Mouse (Mus musculus): ENCODE data around the gene Tmem151a. TPM values are rescaled to one million over a fixed set of nuclear protein-coding genes. Genes with fewer than 3 reads are reported as not detected.

Gene Tmem151a
- polyA plus RNA-seq, 1 experiment from 2014 or later = 1.5 TPM

GRCm38 (mm10) chr19:5071545-5072369 is 13.6 kb downstream of the Tmem151a start:
- H3K4me2 ChIP-seq (replicated peaks) = peak overlapping the region; percentile 64
- H3K27ac ChIP-seq = peak overlapping the region; percentile 87
- no peaks in the 10 kb centered on the region for H3K36me3 ChIP-seq
- peak overlapping the region; percentile 57 for H3K9ac ChIP-seq
- H3K27me3 ChIP-seq = peaks cover 48% of the 10 kb centered on the region
- no peaks in the 10 kb centered on the region for H3K9me3 ChIP-seq (replicated peaks)
- peak; percentile 82 for ATAC-seq (ENCODE audit: low FRiP score)
- H3K4me3 ChIP-seq = peak overlapping the region; percentile 31
- under 1% methylated on average over 40 of the region's 40 CpGs for WGBS
- H3K4me1 ChIP-seq = peaks cover 58% of the 10 kb centered on the region

DNA sequence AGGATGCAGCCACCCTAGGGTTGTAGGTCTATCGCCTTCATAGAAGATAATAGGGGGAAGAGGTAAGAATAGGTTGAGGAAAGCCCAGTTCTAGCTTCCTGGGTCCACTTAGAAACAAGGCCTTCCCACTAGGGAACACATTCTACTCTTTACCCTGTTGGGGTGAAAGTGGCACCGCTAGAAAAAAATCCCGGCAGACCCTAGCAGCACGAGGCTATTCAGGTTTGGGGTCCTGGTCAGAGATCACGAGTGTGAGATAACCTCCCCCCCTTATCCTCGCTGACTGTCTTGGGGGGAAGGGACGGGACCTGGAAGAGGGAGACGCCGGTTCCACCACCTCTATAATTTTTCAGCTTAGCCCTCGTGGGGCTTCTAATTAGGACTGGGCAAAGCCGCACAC is 14.3 kb downstream of the Tmem151a start:
- H3K9ac ChIP-seq = peak overlapping the region; percentile 57
- no peaks in the 10 kb centered on the region for H3K9me3 ChIP-seq (replicated peaks)
- H3K27me3 ChIP-seq = peaks cover 49% of the 10 kb centered on the region
- H3K4me2 ChIP-seq (replicated peaks) = peak overlapping the region; percentile 64
- H3K27ac ChIP-seq = peak overlapping the region; percentile 87
- 11% methylated on average over 11 of the region's 11 CpGs for WGBS
- peaks cover 58% of the 10 kb centered on the region for H3K4me1 ChIP-seq
- H3K4me3 ChIP-seq = peak overlapping the region; percentile 31
- no peaks in the 10 kb centered on the region for H3K36me3 ChIP-seq
- no peak for ATAC-seq (ENCODE audit: low FRiP score)

DNA sequence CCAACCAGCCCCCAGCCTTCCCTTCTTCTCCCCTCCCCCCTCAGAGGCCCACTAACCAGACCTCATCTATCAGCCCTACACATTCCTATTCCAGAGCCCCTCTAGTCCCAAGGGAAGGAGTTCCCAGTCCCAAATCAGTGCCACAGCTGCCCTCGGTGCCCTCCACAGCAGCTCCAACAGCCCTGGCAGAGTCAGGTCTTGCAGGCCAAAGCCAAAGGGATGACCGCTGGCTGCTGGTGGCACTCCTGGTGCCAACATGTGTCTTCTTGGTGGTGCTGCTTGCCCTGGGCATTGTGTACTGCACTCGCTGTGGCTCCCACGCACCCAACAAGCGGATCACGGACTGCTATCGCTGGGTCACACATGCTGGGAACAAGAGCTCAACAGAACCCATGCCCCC is 15.4 kb downstream of the Tmem151a start:
- H3K36me3 ChIP-seq = no peaks in the 10 kb centered on the region
- H3K9ac ChIP-seq = peak overlapping the region; percentile 32; the same call in 1 of the 2 replicates
- H3K27me3 ChIP-seq = peaks cover 49% of the 10 kb centered on the region
- H3K4me1 ChIP-seq = peaks cover 61% of the 10 kb centered on the region
- peak overlapping the region; percentile 7; the same call in 1 of the 2 replicates for H3K4me3 ChIP-seq
- 0 out of 2 replicates have a peak overlapping the region, but pooled peaks have one; percentile 17 for H3K27ac ChIP-seq
- no peaks in the 10 kb centered on the region for H3K9me3 ChIP-seq (replicated peaks)
- ATAC-seq (ENCODE audit: low FRiP score) = no peak
- 79% methylated on average over 7 of the region's 7 CpGs for WGBS
- peak overlapping the region; percentile 85 for H3K4me2 ChIP-seq (replicated peaks)

GRCm38 (mm10) chr19:5069486-5069885 is 15.8 kb downstream of the Tmem151a start:
- WGBS = 72% methylated on average over 5 of the region's 5 CpGs
- peaks cover 62% of the 10 kb centered on the region for H3K4me1 ChIP-seq
- H3K27ac ChIP-seq = no peak overlapping the region
- no peaks in the 10 kb centered on the region for H3K36me3 ChIP-seq
- H3K27me3 ChIP-seq = peaks cover 46% of the 10 kb centered on the region
- peak overlapping the region; percentile 85 for H3K4me2 ChIP-seq (replicated peaks)
- H3K4me3 ChIP-seq = 0 out of 2 replicates have a peak overlapping the region, but pooled peaks have one; percentile 37
- H3K9ac ChIP-seq = 0 out of 2 replicates have a peak overlapping the region, but pooled peaks have one; percentile 32
- H3K9me3 ChIP-seq (replicated peaks) = no peaks in the 10 kb centered on the region
- no peak for ATAC-seq (ENCODE audit: low FRiP score)

GRCm38 (mm10) chr19:5068570-5069234 is 16.6 kb downstream of the Tmem151a start:
- H3K9ac ChIP-seq = peak overlapping the region; percentile 47
- ATAC-seq (ENCODE audit: low FRiP score) = no peak
- H3K4me2 ChIP-seq (replicated peaks) = peak overlapping the region; percentile 85
- peaks cover 62% of the 10 kb centered on the region for H3K4me1 ChIP-seq
- no peak overlapping the region for H3K27ac ChIP-seq
- no peaks in the 10 kb centered on the region for H3K9me3 ChIP-seq (replicated peaks)
- no peaks in the 10 kb centered on the region for H3K36me3 ChIP-seq
- WGBS = 35% methylated on average over 21 of the region's 21 CpGs
- peaks cover 38% of the 10 kb centered on the region for H3K27me3 ChIP-seq
- peak overlapping the region; percentile 37 for H3K4me3 ChIP-seq

GRCm38 (mm10) chr19:5067867-5068569 is 17.3 kb downstream of the Tmem151a start, which contains the start of gene Cd248:
TSS of gene Cd248 (plus strand) at chr19:5068078.
- no peaks in the 10 kb centered on the region for H3K9me3 ChIP-seq (replicated peaks)
- H3K9ac ChIP-seq = peak within 1 kb of the TSS; percentile 47
- 1% methylated on average over 55 of the region's 56 CpGs for WGBS
- H3K27me3 ChIP-seq = peaks cover 37% of the 10 kb centered on the region
- H3K4me3 ChIP-seq = peak within 1 kb of the TSS; percentile 37
- H3K27ac ChIP-seq = peak within 1 kb of the TSS; percentile 36; the same call in 1 of the 2 replicates
- H3K4me1 ChIP-seq = peaks cover 62% of the 10 kb centered on the region
- 0 out of 2 replicates have a peak, but pooled peaks have one; percentile 3 for ATAC-seq (ENCODE audit: low FRiP score)
- H3K36me3 ChIP-seq = no peaks in the 10 kb centered on the region
- peak within 1 kb of the TSS; percentile 85 for H3K4me2 ChIP-seq (replicated peaks)

GRCm38 (mm10) chr19:5067040-5067799 is 18.1 kb downstream of the Tmem151a start:
- no peak for ATAC-seq (ENCODE audit: low FRiP score)
- no peaks in the 10 kb centered on the region for H3K9me3 ChIP-seq (replicated peaks)
- peak overlapping the region; percentile 6; the same call in 1 of the 2 replicates for H3K27ac ChIP-seq
- H3K27me3 ChIP-seq = peaks cover 37% of the 10 kb centered on the region
- WGBS = 15% methylated on average over 15 of the region's 15 CpGs
- peak overlapping the region; percentile 47 for H3K9ac ChIP-seq
- no peaks in the 10 kb centered on the region for H3K36me3 ChIP-seq
- H3K4me2 ChIP-seq (replicated peaks) = peak overlapping the region; percentile 85
- H3K4me1 ChIP-seq = peaks cover 56% of the 10 kb centered on the region
- H3K4me3 ChIP-seq = peak overlapping the region; percentile 37

GRCm38 (mm10) chr19:5065104-5065503 is 20.2 kb downstream of the Tmem151a start:
- Histone ChIP-seq H3K9ac (no peak overlapping the region), H3K36me3 (no peaks in the 10 kb centered on the region), H3K9me3 (replicated peaks) (no peaks in the 10 kb centered on the region), H3K27ac (no peak overlapping the region), H3K4me1 (peaks cover 48% of the 10 kb centered on the region), H3K4me3 (no peak overlapping the region), H3K4me2 (replicated peaks) (no peak overlapping the region), H3K27me3 (peaks cover 34% of the 10 kb centered on the region)
- 72% methylated on average over 7 of the region's 7 CpGs for WGBS
- no peak for ATAC-seq (ENCODE audit: low FRiP score)

- 74% methylated on average over 6 of the region's 6 CpGs for WGBS
- no peak overlapping the region for H3K9ac ChIP-seq
- no peak overlapping the region for H3K27ac ChIP-seq
- H3K36me3 ChIP-seq = no peaks in the 10 kb centered on the region
- H3K4me1 ChIP-seq = peaks cover 42% of the 10 kb centered on the region
- no peak for ATAC-seq (ENCODE audit: low FRiP score)
- no peak overlapping the region for H3K4me2 ChIP-seq (replicated peaks)
- peaks cover 15% of the 10 kb centered on the region for H3K27me3 ChIP-seq
- H3K9me3 ChIP-seq (replicated peaks) = no peaks in the 10 kb centered on the region
- H3K4me3 ChIP-seq = no peak overlapping the region
Measured at GRCm38 (mm10) chr19:5062446-5062845, 22.9 kb downstream of the Tmem151a start.

GRCm38 (mm10) chr19:5062041-5062440 is 23.3 kb downstream of the Tmem151a start:
- no peaks in the 10 kb centered on the region for H3K9me3 ChIP-seq (replicated peaks)
- H3K4me3 ChIP-seq = no peak overlapping the region
- no peak overlapping the region for H3K9ac ChIP-seq
- H3K4me2 ChIP-seq (replicated peaks) = no peak overlapping the region
- H3K27me3 ChIP-seq = peaks cover 10% of the 10 kb centered on the region
- no peaks in the 10 kb centered on the region for H3K36me3 ChIP-seq
- H3K27ac ChIP-seq = no peak overlapping the region
- WGBS = 95% methylated on average over 5 of the region's 5 CpGs
- peaks cover 38% of the 10 kb centered on the region for H3K4me1 ChIP-seq
- no peak for ATAC-seq (ENCODE audit: low FRiP score)
